Mouse (Mus musculus): Measurements from ENCODE around the gene Dmrtc2. TPM values are rescaled to one million over a fixed set of nuclear protein-coding genes. Genes with fewer than 3 reads are reported as not detected.
"Not testable (repeated sequence)": the region's sequence is repeated elsewhere in the genome, so short reads cannot be mapped to it uniquely, and the experiment has no call there.

Dmrtc2 gene
- total RNA-seq, 2 experiments from 2014 or later = not detected

DNA sequence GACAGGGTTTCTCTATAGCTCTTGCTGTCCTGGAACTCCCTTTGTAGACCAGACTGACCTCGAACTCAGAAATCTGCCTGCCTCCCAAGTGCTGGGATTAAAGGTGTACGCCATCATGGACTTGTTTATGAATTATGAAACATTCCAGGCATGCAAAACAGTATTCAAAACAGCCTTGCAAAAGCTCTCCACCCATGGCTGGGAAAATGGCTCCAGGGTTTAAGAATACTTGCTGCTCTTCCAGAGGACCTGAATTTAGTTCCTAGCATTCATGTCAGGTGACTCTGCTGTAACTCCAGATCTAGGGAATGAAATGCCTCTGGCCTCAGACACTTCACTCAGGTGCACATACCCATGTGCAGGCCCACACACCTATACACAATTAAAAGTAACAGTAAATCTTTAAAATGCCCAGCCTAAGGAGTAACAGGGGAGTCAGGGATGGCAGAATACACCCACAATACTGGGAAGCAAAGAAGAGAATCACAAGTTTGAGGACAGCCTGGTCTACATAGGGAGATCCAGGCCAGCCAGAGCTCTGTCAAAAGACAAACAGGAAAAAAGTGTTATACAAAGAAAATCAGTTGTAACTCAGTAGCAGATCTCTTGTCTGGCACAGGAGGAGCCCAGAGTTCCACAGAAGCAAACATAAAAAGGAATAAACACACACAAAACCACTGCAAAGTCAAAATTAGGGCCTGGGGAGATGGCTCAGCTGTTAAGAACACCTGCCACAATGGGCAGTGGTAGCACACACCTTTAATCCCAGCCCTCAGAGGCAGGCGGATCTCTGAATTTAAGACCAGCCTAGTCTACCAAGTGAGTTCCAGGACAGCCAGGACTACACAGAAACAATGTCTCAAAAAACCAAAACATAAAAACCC lies 21.6 kb downstream of the Dmrtc2 start:
- intact Hi-C loops (cut with DNase I) = loop anchor here (2.0 to 5.0 kb wide), 2 partner anchors 13 to 201 kb away; no protein-coding TSS in a partner anchor
- Histone ChIP-seq H3K4me3 (no peak overlapping the region), H3K27ac (no peak overlapping the region)
- TF ChIP-seq CTCF (IDR thresholded peaks at IDR 0.05) = no peak
- DNase-seq (ENCODE audit: extremely low spot score in 1 of 2, low spot score in 2 of 2) = no peak

DNA sequence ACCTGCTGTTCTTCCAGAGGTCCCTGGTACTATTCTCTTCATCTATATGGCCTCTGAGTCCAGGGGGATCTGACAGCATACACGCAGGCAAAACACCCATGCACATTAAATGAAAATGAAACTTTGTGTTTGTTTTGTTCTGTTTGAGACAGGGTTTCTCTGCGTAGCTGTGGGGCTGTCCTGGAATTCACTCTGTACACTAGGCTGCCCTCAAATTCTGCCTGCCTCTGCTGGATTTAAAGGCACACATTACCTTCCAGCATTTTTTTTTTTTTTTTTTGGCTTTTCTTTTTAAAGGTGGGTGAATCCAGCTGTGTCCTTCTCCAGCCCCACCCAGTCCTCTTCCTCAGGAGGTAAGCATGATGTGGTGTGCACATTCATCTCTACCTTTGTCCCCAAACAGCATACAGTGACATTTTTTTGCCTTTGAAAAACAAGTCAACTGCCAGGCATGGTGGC lies 22.3 kb downstream of the Dmrtc2 start:
- no peak for DNase-seq (ENCODE audit: extremely low spot score in 1 of 2, low spot score in 2 of 2)
- no peak overlapping the region for H3K4me3 ChIP-seq
- TF ChIP-seq CTCF (IDR thresholded peaks at IDR 0.05) = no peak
- intact Hi-C loops (cut with DNase I) = loop anchor here (5.0 kb wide), 1 partner anchor 200 kb away; no protein-coding TSS in a partner anchor
- H3K27ac ChIP-seq = no peak overlapping the region

DNA sequence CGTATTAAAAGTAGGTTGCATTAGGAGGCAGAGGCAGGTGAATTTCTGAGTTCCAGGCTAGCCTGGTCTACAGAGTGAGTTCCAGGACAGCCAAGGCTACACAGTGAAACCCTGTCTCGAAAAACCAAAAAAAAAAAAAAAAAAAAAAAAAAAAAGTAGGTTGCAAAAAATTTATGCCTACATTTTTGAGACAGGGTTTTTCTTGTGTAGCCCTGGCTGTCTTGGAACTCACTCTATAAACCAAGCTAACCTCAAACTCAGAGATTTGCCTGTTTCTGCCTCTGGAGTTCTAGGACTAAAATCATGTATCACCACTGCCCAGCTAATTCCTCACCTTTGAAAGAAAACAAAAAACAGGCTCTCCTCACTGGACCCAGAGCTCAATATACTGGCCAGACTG lies 25.9 kb downstream of the Dmrtc2 start:
- DNase-seq (ENCODE audit: extremely low spot score in 1 of 2, low spot score in 2 of 2); intact Hi-C loops (cut with DNase I); H3K4me3 ChIP-seq; H3K27ac ChIP-seq: not testable (repeated sequence)

DNA sequence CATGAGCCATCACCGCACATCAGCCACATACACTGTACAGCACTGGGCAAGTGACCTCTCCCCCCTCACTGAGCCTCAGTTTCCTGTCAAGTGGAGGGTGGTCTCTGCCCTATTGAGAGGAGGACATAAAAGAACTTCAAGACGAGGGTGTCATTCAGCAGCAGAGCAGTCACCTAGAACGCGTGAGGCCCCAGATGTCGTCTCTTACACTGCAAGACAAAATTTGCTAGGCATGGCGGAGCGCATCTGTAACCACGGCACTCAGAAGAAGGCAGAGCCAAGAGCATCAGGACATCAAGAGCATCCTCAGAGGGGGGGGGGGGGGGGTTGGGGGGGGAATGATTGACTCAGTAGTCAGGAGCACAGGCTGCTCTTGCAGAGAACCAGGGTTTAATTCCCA lies 26.4 kb downstream of the Dmrtc2 start:
- intact Hi-C loops (cut with DNase I) = no loop called here

DNA sequence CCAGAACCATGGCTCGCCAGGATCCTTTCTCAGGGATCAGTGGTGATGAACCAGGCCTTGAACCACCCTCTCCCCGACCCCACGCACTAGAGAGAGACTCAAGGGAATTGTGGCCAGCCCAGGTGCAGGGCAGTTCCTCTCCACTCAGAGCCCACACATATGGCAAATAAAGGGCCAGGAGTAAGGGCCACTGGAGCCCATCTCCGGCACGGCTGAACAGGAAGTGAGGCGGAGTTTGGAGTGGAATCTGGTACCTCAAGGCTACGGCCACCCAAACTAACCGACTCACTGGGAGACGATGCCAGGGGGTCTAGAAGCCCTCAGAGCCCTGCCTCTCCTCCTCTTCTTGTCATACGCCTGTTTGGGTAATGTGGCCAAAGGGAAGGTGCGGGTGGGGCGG lies 27.4 kb downstream of the Dmrtc2 start, which contains the start of gene Cd79a:
Gene Cd79a (plus strand): TSS at position 158 of the 400 bp plus-strand sequence.
- intact Hi-C loops (cut with DNase I) = no loop called here
- Histone ChIP-seq H3K4me3 (no peak within 1 kb of the TSS), H3K27ac (no peak within 1 kb of the TSS)
- no peak for DNase-seq (ENCODE audit: extremely low spot score in 1 of 2, low spot score in 2 of 2)
- TF ChIP-seq CTCF (IDR thresholded peaks at IDR 0.05) = no peak

More for the DNA sequence above, 26.4 kb downstream of the Dmrtc2 start:
- Histone ChIP-seq H3K27ac (no peak overlapping the region), H3K4me3 (no peak overlapping the region)
- DNase-seq (ENCODE audit: extremely low spot score in 1 of 2, low spot score in 2 of 2) = no peak
- no peak for TF ChIP-seq CTCF (IDR thresholded peaks at IDR 0.05)

DNA sequence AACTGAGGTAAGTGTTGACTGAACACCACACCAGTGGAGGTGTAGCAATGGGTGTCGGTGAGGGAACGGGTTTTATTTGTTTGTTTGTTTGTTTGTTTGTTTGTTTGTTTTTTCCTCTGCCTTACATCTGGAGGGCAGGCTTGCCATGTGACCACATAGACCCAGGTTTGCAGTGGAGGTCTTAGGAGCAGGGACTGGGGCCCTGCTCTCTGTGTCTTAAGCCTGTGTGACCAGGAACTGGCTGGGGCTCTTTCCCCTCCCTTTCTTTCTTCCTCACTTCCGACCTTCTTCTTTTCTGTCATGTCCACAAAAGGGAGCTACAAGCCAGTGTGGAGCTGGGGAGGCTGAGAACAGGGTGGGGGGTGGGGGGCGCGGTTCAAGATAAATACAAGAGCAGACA lies 28.1 kb downstream of the Dmrtc2 start:
- intact Hi-C loops (cut with DNase I) = no loop called here
- no peak for DNase-seq (ENCODE audit: extremely low spot score in 1 of 2, low spot score in 2 of 2)
- Histone ChIP-seq H3K4me3 (no peak overlapping the region), H3K27ac (no peak overlapping the region)
- no peak for TF ChIP-seq CTCF (IDR thresholded peaks at IDR 0.05)

DNA sequence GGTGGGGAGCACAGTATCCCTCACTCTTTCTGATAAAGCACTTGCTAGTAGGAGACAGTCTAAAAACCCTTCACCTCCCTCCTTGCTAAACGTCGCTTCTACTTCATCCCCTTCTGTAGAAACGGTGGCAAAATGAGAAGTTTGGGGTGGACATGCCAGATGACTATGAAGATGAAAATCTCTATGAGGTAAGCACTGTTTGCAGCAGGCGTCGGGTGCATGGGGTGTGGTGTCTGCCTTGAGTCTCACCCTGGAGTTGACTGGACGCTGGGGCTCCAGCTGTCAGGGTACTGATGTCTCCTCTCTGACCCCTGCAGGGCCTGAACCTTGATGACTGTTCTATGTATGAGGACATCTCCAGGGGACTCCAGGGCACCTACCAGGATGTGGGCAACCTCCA lies 31.3 kb downstream of the Dmrtc2 start:
- Histone ChIP-seq H3K4me3 (no peak overlapping the region), H3K27ac (no peak overlapping the region)
- intact Hi-C loops (cut with DNase I) = no loop called here
- no peak for TF ChIP-seq CTCF (IDR thresholded peaks at IDR 0.05)
- DNase-seq (ENCODE audit: extremely low spot score in 1 of 2, low spot score in 2 of 2) = no peak

DNA sequence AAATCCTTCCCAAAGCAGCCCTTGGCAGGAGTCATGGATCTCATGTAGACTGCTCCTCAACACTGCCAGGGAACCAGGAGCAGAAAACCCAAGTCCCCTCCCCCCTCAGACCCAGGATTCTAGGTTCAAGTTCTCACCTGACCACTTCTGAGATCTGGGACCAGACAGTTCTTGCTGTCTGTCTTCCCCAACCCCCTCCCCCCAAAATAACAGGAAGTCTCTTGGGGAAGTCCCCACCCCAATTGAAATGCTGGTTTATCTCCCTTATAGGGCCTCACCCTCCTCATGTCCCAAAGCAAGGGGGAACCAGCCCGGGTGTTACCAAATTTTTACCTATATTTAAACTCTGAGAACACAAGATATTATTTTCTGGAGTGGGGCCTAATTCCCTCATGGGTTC lies 32.0 kb downstream of the Dmrtc2 start:
- no peak for DNase-seq (ENCODE audit: extremely low spot score in 1 of 2, low spot score in 2 of 2)
- TF ChIP-seq CTCF (IDR thresholded peaks at IDR 0.05) = no peak
- H3K4me3 ChIP-seq = no peak overlapping the region
- no peak overlapping the region for H3K27ac ChIP-seq
- intact Hi-C loops (cut with DNase I) = no loop called here

DNA sequence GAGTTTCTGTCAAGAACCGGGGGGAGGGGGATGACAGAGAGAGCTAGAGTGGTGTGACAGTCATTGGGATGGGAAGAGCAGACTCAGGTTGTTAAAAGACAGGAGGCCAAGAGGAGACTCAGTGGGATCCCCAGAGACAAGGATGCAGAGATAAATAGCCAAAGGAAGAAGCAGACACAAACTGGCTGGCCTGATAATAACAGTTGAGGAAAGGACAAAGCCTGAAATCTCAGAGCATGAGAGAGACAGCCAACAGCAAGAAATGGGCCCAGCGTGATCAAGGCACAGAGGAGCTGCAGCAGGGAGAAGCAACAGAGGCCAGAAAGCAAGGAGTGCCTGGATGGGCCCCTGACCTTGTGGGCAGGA lies 32.4 kb downstream of the Dmrtc2 start:
- H3K27ac ChIP-seq = peak overlapping the region; percentile 86
- DNase-seq (ENCODE audit: extremely low spot score in 1 of 2, low spot score in 2 of 2) = no peak
- H3K4me3 ChIP-seq = peak overlapping the region; percentile 76; the same call in 1 of the 2 replicates
- no peak for TF ChIP-seq CTCF (IDR thresholded peaks at IDR 0.05)
- intact Hi-C loops (cut with DNase I) = no loop called here

DNA sequence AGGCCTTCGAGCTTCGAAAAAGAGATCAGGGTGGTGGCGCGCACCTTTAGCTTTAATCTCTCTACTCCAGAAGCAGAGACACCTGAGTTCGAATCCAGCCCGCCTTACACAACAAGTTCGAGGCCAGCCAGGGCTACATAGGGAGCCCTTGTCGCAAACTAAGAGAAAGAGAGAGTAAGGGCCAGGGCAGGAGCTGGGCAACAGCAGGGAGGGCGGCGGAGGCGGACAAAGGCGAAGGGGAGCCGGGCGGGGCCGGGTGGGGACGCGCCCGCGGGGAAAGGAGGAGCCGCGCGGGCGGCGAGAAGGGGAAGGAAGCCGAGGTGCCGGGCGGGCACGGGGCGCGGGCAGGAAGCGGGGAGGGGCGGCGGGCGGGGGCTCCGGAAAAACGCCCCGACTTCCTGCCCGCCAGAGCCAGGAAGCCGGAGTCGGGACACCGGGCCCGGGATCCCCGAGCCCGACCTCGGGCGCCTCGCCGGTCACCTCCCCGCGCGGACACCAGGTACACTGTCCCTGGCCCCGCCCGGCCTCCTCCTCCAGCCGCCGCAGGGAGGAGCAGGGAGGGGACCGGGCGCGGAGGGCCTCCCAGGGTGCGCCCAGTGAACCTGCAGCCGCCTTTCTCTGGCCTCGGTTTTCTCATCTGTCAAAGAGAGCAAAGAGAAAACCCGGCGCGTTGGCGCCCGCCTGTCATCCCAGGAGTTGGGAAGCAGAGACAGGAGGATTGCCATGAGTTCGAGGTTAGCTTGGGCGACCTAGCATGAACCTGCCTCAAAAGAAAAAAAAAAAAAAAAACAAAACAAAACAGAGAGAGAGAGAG lies 33.0 kb downstream of the Dmrtc2 start, which contains the start of gene Arhgef1:
Gene Arhgef1 (plus strand): TSS at position 283 of the 814 bp plus-strand sequence.
- no peak for TF ChIP-seq CTCF (IDR thresholded peaks at IDR 0.05)
- DNase-seq (ENCODE audit: extremely low spot score in 1 of 2, low spot score in 2 of 2) = peak; percentile 33 to 37
- Histone ChIP-seq H3K27ac (peak within 1 kb of the TSS; percentile 86), H3K4me3 (peak within 1 kb of the TSS; percentile 76)
- intact Hi-C loops (cut with DNase I) = no loop called here

DNA sequence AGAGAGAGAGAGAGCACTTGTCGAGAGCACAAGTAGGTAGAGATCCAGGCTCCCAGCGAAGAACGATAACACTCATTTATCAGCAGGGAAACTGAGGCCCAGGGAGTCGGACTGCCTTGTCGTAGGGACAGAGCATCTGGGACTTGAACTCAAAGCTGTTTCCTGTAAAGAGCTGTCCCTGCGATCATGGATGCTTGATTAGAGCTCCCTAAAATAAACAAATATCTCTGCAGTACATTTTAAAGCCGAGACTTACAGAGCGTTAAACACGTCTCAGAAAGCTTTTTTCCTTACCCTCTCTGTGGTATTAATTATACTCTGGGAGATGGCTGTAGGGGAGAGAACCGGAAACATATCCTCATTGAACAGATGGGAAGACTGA lies 33.6 kb downstream of the Dmrtc2 start:
- intact Hi-C loops (cut with DNase I) = no loop called here

DNA sequence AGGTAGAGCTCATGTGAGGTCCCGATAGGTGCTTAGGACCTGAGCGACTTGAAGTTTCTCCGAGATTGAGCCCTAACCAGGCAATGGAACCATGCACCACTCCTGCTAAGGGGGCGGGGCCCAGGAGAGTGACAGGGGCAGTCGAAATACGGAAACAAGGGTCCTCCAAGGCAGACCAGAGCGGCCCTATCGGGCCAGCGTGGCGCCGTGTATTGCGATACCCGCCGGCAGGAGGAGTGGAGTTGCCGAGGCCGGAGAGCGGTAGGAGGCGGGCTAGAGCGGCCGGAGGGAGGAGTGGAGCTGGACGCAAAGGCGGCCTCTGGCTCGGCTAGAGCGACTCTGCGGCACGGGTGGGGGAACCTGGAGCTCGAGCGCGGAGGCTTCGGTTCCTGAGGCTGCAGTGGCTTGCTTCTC lies 34.2 kb downstream of the Dmrtc2 start:
- H3K4me3 ChIP-seq = peak overlapping the region; percentile 76
- H3K27ac ChIP-seq = peak overlapping the region; percentile 83
- DNase-seq (ENCODE audit: extremely low spot score in 1 of 2, low spot score in 2 of 2) = peak; percentile 96 to 97
- intact Hi-C loops (cut with DNase I) = loop anchor here (1.0 to 2.0 kb wide), 2 partner anchors 13 to 20 kb away; partner anchors contain the start of gene Rps19
- TF ChIP-seq CTCF (IDR thresholded peaks at IDR 0.05) = peak; percentile 58

More for the DNA sequence above, 33.6 kb downstream of the Dmrtc2 start:
- TF ChIP-seq CTCF (IDR thresholded peaks at IDR 0.05) = no peak
- no peak for DNase-seq (ENCODE audit: extremely low spot score in 1 of 2, low spot score in 2 of 2)
- Histone ChIP-seq H3K4me3 (peak overlapping the region; percentile 76), H3K27ac (peak overlapping the region; percentile 86)

Measured in left cerebral cortex, adult 2 months (tissue).